ENCODE assay signal across 17 mouse cellular contexts in genomic region chr9:83398260-83398659, GRCm38 (mm10).
"Had no signal": no experiment of that assay in that cellular context is flagged by ENCODE, and none has a peak within 500 bp of the region (broad histone marks: within the 10 kb centered on the region; RNA-seq: fewer than 3 reads in every experiment).

No protein-coding gene starts in this region.

- ATAC-seq: midbrain, embryonic 15.5 days had no signal

- H3K4me3 ChIP-seq: liver, embryonic 13.5 days; midbrain, embryonic 12.5 days; midbrain, embryonic 15.5 days; myocyte; neural tube, embryonic 13.5 days; stomach, embryonic 15.5 days had no signal

- H3K9me3 ChIP-seq: liver, embryonic 13.5 days; midbrain, embryonic 12.5 days; midbrain, embryonic 15.5 days; neural tube, embryonic 13.5 days; stomach, embryonic 15.5 days had no signal

- DNase-seq: kidney, adult 18-20 months; kidney, adult 9 months; kidney, postnatal 14 days; kidney, postnatal 4 days; liver, embryonic 13.5 days; lung, adult 2 months; lung, postnatal 14 days; lung, postnatal 4 days; retina, postnatal 1 day; right cerebral cortex, postnatal 25 days; spleen, adult 18-20 months; thymus, postnatal 4 days had no signal

- H3K36me3 ChIP-seq: liver, embryonic 13.5 days had no signal

- H3K4me1 ChIP-seq: liver, embryonic 13.5 days; midbrain, embryonic 12.5 days; midbrain, embryonic 15.5 days; neural tube, embryonic 13.5 days; stomach, embryonic 15.5 days had no signal

- H3K27me3 ChIP-seq: liver, embryonic 13.5 days; midbrain, embryonic 12.5 days; midbrain, embryonic 15.5 days; neural tube, embryonic 13.5 days; stomach, embryonic 15.5 days had no signal

- H3K27ac ChIP-seq: liver, embryonic 13.5 days; midbrain, embryonic 12.5 days; midbrain, embryonic 15.5 days; neural tube, embryonic 13.5 days; stomach, embryonic 15.5 days had no signal
